Mouse (Mus musculus): Measurements from ENCODE around the gene Gpc6. TPM values are rescaled to one million over a fixed set of nuclear protein-coding genes. Genes with fewer than 3 reads are reported as not detected.

The Gpc6 gene
- polyA plus RNA-seq, 2 experiments = 26.1 to 39.5 TPM

- no peak for DNase-seq (ENCODE audit: low spot score)
- no peak for TF ChIP-seq POLR2A (IDR thresholded peaks at IDR 0.05; ENCODE audit: borderline replicate concordance, extremely low read depth, insufficient read depth, insufficient read length)
- Histone ChIP-seq H3K4me1 (ENCODE audit: control insufficient read depth, insufficient read depth, low read length) (peaks cover 10% of the 10 kb centered on the region), H3K9me3 (ENCODE audit: control insufficient read depth, low read length) (no peaks in the 10 kb centered on the region), H3K36me3 (ENCODE audit: control insufficient read depth, insufficient read depth, low read length) (no peaks in the 10 kb centered on the region), H3K4me3 (replicated peaks; ENCODE audit: low read length) (no peak overlapping the region), H3K9ac (ENCODE audit: low read depth, low read length, severe bottlenecking) (no peak overlapping the region), H3K27ac (replicated peaks; ENCODE audit: low read depth, low read length) (no peak overlapping the region), H3K4me2 (replicated peaks; ENCODE audit: low read depth, low read length, severe bottlenecking) (no peak overlapping the region), H3K27me3 (ENCODE audit: control insufficient read depth, insufficient read depth, low read length) (no peaks in the 10 kb centered on the region)
- 78% methylated on average over 4 of the region's 4 CpGs for WGBS
- ATAC-seq (ENCODE audit: low FRiP score, low read depth) = no peak
Measured at GRCm38 (mm10) chr14:117892026-117892425, 966.9 kb downstream of the Gpc6 start.

- Histone ChIP-seq H3K27ac (replicated peaks; ENCODE audit: low read depth, low read length) (0 out of 2 replicates have a peak overlapping the region, but pooled peaks have one; percentile 19), H3K27me3 (ENCODE audit: control insufficient read depth, insufficient read depth, low read length) (no peaks in the 10 kb centered on the region), H3K4me3 (replicated peaks; ENCODE audit: low read length) (no peak overlapping the region), H3K36me3 (ENCODE audit: control insufficient read depth, insufficient read depth, low read length) (no peaks in the 10 kb centered on the region), H3K9ac (ENCODE audit: low read depth, low read length, severe bottlenecking) (no peak overlapping the region), H3K4me1 (ENCODE audit: control insufficient read depth, insufficient read depth, low read length) (peaks cover 10% of the 10 kb centered on the region), H3K4me2 (replicated peaks; ENCODE audit: low read depth, low read length, severe bottlenecking) (peak overlapping the region; percentile 33), H3K9me3 (ENCODE audit: control insufficient read depth, low read length) (no peaks in the 10 kb centered on the region)
- ATAC-seq (ENCODE audit: low FRiP score, low read depth) = no peak
- no peak for TF ChIP-seq POLR2A (IDR thresholded peaks at IDR 0.05; ENCODE audit: borderline replicate concordance, extremely low read depth, insufficient read depth, insufficient read length)
- WGBS = 64% methylated on average over 10 of the region's 10 CpGs
- no peak for DNase-seq (ENCODE audit: low spot score)
Measured at GRCm38 (mm10) chr14:117894869-117895538, 969.9 kb downstream of the Gpc6 start.

GRCm38 (mm10) chr14:117895539-117895912 is 970.4 kb downstream of the Gpc6 start:
- H3K4me3 ChIP-seq (replicated peaks; ENCODE audit: low read length) = no peak overlapping the region
- WGBS = 55% methylated on average over 16 of the region's 16 CpGs
- no peak overlapping the region for H3K9ac ChIP-seq (ENCODE audit: low read depth, low read length, severe bottlenecking)
- no peaks in the 10 kb centered on the region for H3K36me3 ChIP-seq (ENCODE audit: control insufficient read depth, insufficient read depth, low read length)
- peaks cover 10% of the 10 kb centered on the region for H3K4me1 ChIP-seq (ENCODE audit: control insufficient read depth, insufficient read depth, low read length)
- 0 out of 2 replicates have a peak overlapping the region, but pooled peaks have one; percentile 19 for H3K27ac ChIP-seq (replicated peaks; ENCODE audit: low read depth, low read length)
- no peaks in the 10 kb centered on the region for H3K9me3 ChIP-seq (ENCODE audit: control insufficient read depth, low read length)
- H3K27me3 ChIP-seq (ENCODE audit: control insufficient read depth, insufficient read depth, low read length) = no peaks in the 10 kb centered on the region
- no peak for ATAC-seq (ENCODE audit: low FRiP score, low read depth)
- no peak for TF ChIP-seq POLR2A (IDR thresholded peaks at IDR 0.05; ENCODE audit: borderline replicate concordance, extremely low read depth, insufficient read depth, insufficient read length)
- DNase-seq (ENCODE audit: low spot score) = no peak
- H3K4me2 ChIP-seq (replicated peaks; ENCODE audit: low read depth, low read length, severe bottlenecking) = peak overlapping the region; percentile 33

GRCm38 (mm10) chr14:117904300-117904699 is 979.2 kb downstream of the Gpc6 start:
- DNase-seq (ENCODE audit: low spot score) = no peak
- Histone ChIP-seq H3K4me1 (ENCODE audit: control insufficient read depth, insufficient read depth, low read length) (peaks cover 21% of the 10 kb centered on the region), H3K9me3 (ENCODE audit: control insufficient read depth, low read length) (no peaks in the 10 kb centered on the region), H3K27ac (replicated peaks; ENCODE audit: low read depth, low read length) (no peak overlapping the region), H3K4me2 (replicated peaks; ENCODE audit: low read depth, low read length, severe bottlenecking) (no peak overlapping the region), H3K9ac (ENCODE audit: low read depth, low read length, severe bottlenecking) (no peak overlapping the region), H3K4me3 (replicated peaks; ENCODE audit: low read length) (no peak overlapping the region), H3K36me3 (ENCODE audit: control insufficient read depth, insufficient read depth, low read length) (no peaks in the 10 kb centered on the region), H3K27me3 (ENCODE audit: control insufficient read depth, insufficient read depth, low read length) (no peaks in the 10 kb centered on the region)
- 81% methylated on average over 9 of the region's 9 CpGs for WGBS
- no peak for TF ChIP-seq POLR2A (IDR thresholded peaks at IDR 0.05; ENCODE audit: borderline replicate concordance, extremely low read depth, insufficient read depth, insufficient read length)
- no peak for ATAC-seq (ENCODE audit: low FRiP score, low read depth)

- H3K27me3 ChIP-seq (ENCODE audit: control insufficient read depth, insufficient read depth, low read length) = no peaks in the 10 kb centered on the region
- H3K36me3 ChIP-seq (ENCODE audit: control insufficient read depth, insufficient read depth, low read length) = no peaks in the 10 kb centered on the region
- H3K4me2 ChIP-seq (replicated peaks; ENCODE audit: low read depth, low read length, severe bottlenecking) = no peak overlapping the region
- no peak overlapping the region for H3K4me3 ChIP-seq (replicated peaks; ENCODE audit: low read length)
- no peak for TF ChIP-seq POLR2A (IDR thresholded peaks at IDR 0.05; ENCODE audit: borderline replicate concordance, extremely low read depth, insufficient read depth, insufficient read length)
- H3K9me3 ChIP-seq (ENCODE audit: control insufficient read depth, low read length) = no peaks in the 10 kb centered on the region
- H3K9ac ChIP-seq (ENCODE audit: low read depth, low read length, severe bottlenecking) = no peak overlapping the region
- DNase-seq (ENCODE audit: low spot score) (no peak), ATAC-seq (ENCODE audit: low FRiP score, low read depth) (no peak)
- peaks cover 24% of the 10 kb centered on the region for H3K4me1 ChIP-seq (ENCODE audit: control insufficient read depth, insufficient read depth, low read length)
- no peak overlapping the region for H3K27ac ChIP-seq (replicated peaks; ENCODE audit: low read depth, low read length)
- 46% methylated on average over 10 of the region's 10 CpGs for WGBS
Measured at GRCm38 (mm10) chr14:117905701-117906100, 980.6 kb downstream of the Gpc6 start.

Data from limb, embryonic 14.5 days (tissue).